9 mouse cellular contexts compared by ENCODE assay signal in genomic region chr10:96132161-96132560, GRCm38 (mm10). TPM values are rescaled to one million over a fixed set of nuclear protein-coding genes. Genes with fewer than 3 reads are reported as not detected.
DNase-seq lines count a peak whose midpoint lies in the region; ATAC-seq and TF ChIP-seq lines count a peak whose summit lies in the region.
"Had no signal": no experiment of that assay in that cellular context is flagged by ENCODE, and none has a peak within 500 bp of the region (broad histone marks: within the 10 kb centered on the region; RNA-seq: fewer than 3 reads in every experiment).

No protein-coding gene starts in this region.

- no peak for TF ChIP-seq POLR2A in embryonic fibroblast, embryonic 13.5 days (IDR thresholded peaks at IDR 0.05; ENCODE audit: low read depth, low read length)

- DNase-seq in MEL-GATA-1-ER (ENCODE audit: extremely low read depth, low read depth) = peak; percentile 21
- peak; percentile 82 for DNase-seq in brain, adult 2 months (ENCODE audit: low read depth, low spot score)
- DNase-seq in layer of hippocampus, adult 2 months (ENCODE audit: low spot score in 2 of 2) = peak; percentile 56 to 70
- peak; percentile 83 for DNase-seq in lung, postnatal 10 days
- peak; percentile 85 for DNase-seq in retina, postnatal 1 day
- DNase-seq in T-cell, adult 2 months (ENCODE audit: low spot score) = no peak

- 0 out of 2 replicates have a peak, but pooled peaks have one; percentile 3 for TF ChIP-seq CTCF in embryonic fibroblast, embryonic 13.5 days (IDR thresholded peaks at IDR 0.05; ENCODE audit: borderline replicate concordance, insufficient read depth, low read length)
- TF ChIP-seq CTCF in layer of hippocampus, adult 2 months (conservative IDR thresholded peaks at IDR 0.05) = peak; percentile 88

- no peak overlapping the region for H3K4me3 ChIP-seq in embryonic fibroblast, embryonic 13.5 days (ENCODE audit: insufficient read depth, low read length)
- H3K4me3 ChIP-seq in layer of hippocampus, adult 2 months = no peak overlapping the region

- H3K4me1 ChIP-seq in embryonic fibroblast, embryonic 13.5 days (ENCODE audit: control insufficient read depth, insufficient read depth, low read length) = 0 out of 2 replicates have a peak, but pooled peaks cover 2% of the 10 kb centered on the region

- peak; percentile 78 to 81 for ATAC-seq in hematopoietic stem cell, adult 5-6 weeks (replicated peaks in 1 of 2; ENCODE audit: insufficient read depth in 1 of 2, low FRiP score in 2 of 2, low TSS enrichment in 1 of 2, low read depth in 1 of 2, poor library complexity in 2 of 2, severe bottlenecking in 2 of 2)

- no peak overlapping the region for H3K27ac ChIP-seq in embryonic fibroblast, embryonic 13.5 days (ENCODE audit: insufficient read depth, low read length)
- 0 out of 2 replicates have a peak overlapping the region, but pooled peaks have one; percentile 5 for H3K27ac ChIP-seq in layer of hippocampus, adult 2 months

RNA-seq across cellular contexts. Expression of gene Gm5426, which starts 4.2 kb away (rescaled TPM):
- polyA plus RNA-seq in embryonic fibroblast, embryonic 13.5 days (2011; ENCODE audit: insufficient read length, low read depth, missing spikeins) = not detected in 2 replicates
- not detected in 2 replicates for total RNA-seq in hematopoietic stem cell, adult 5-6 weeks (2017)
- not detected for total RNA-seq in layer of hippocampus, adult 2 months (2021)
- polyA plus RNA-seq: heart, embryonic 14.5 days had no signal
